In genomic region chr1:138584423-138585013, GRCm38 (mm10) we compare ENCODE assay signal across 19 mouse cellular contexts. TPM values are rescaled to one million over a fixed set of nuclear protein-coding genes. Genes with fewer than 3 reads are reported as not detected.
DNase-seq lines count a peak whose midpoint lies in the region; ATAC-seq and TF ChIP-seq lines count a peak whose summit lies in the region.
"Had no signal": no experiment of that assay in that cellular context is flagged by ENCODE, and none has a peak within 500 bp of the region (broad histone marks: within the 10 kb centered on the region; RNA-seq: fewer than 3 reads in every experiment).

No protein-coding gene starts in this region.

- H3K79me2 ChIP-seq in MEL (ENCODE audit: control insufficient read depth, insufficient read depth, low read length, poor library complexity), result no peaks in the 10 kb centered on the region

- peak; percentile 63 for ATAC-seq in inflammation-experienced regulatory T-cells, adult 6 months
- no peak for ATAC-seq in hindbrain, embryonic 16.5 days
- no peak for ATAC-seq in forebrain, embryonic 12.5 days (ENCODE audit: low FRiP score)
- ATAC-seq: forebrain, embryonic 16.5 days had no signal

- H3K36me3 ChIP-seq in MEL (ENCODE audit: control insufficient read depth in 1 of 2, insufficient read depth in 2 of 2, low read length in 2 of 2), result peaks cover 0 to 6% of the 10 kb centered on the region in 2 experiments; a peak in 1 of 4 replicates
- H3K36me3 ChIP-seq in hindbrain, embryonic 16.5 days (ENCODE audit: control insufficient read depth, insufficient read depth, low read length), result no peaks in the 10 kb centered on the region
- H3K36me3 ChIP-seq in forebrain, embryonic 12.5 days (replicated peaks), result no peaks in the 10 kb centered on the region
- H3K36me3 ChIP-seq: embryonic facial prominence, embryonic 12.5 days; hindbrain, embryonic 10.5 days had no signal

- TF ChIP-seq RAD21 in MEL (IDR thresholded peaks at IDR 0.05; ENCODE audit: low read depth, low read length), result no peak

- no peak overlapping the region for H3K4me2 ChIP-seq in hindbrain, embryonic 16.5 days (ENCODE audit: low read length)
- no peak overlapping the region for H3K4me2 ChIP-seq in forebrain, embryonic 12.5 days
- H3K4me2 ChIP-seq: embryonic facial prominence, embryonic 12.5 days; heart, embryonic 11.5 days; hindbrain, embryonic 14.5 days had no signal

- no peak for TF ChIP-seq EP300 in MEL (IDR thresholded peaks at IDR 0.05; ENCODE audit: low read depth in 1 of 2, low read length in 2 of 2)

- H3K4me3 ChIP-seq in MEL (ENCODE audit: control insufficient read depth in 1 of 2, insufficient read depth in 1 of 2, low read depth in 2 of 2, low read length in 2 of 2), result no peak overlapping the region
- no peak overlapping the region for H3K4me3 ChIP-seq in hindbrain, embryonic 16.5 days (ENCODE audit: low read length)
- H3K4me3 ChIP-seq in forebrain, embryonic 12.5 days (replicated peaks), result no peak overlapping the region
- H3K4me3 ChIP-seq: embryonic facial prominence, embryonic 12.5 days; heart, adult 2 months; hindbrain, embryonic 10.5 days had no signal

- no peak overlapping the region for H3K9ac ChIP-seq in MEL (ENCODE audit: control insufficient read depth, low read depth, low read length, poor library complexity, severe bottlenecking)
- no peak overlapping the region for H3K9ac ChIP-seq in hindbrain, embryonic 16.5 days (ENCODE audit: low read depth, low read length)
- no peak overlapping the region for H3K9ac ChIP-seq in forebrain, embryonic 12.5 days
- H3K9ac ChIP-seq: embryonic facial prominence, embryonic 12.5 days; hindbrain, embryonic 14.5 days had no signal

- no peak overlapping the region for H3K27ac ChIP-seq in MEL (ENCODE audit: control insufficient read depth, low read depth, low read length)
- no peak overlapping the region for H3K27ac ChIP-seq in hindbrain, embryonic 16.5 days (ENCODE audit: low read depth, low read length)
- H3K27ac ChIP-seq in forebrain, embryonic 12.5 days, result no peak overlapping the region
- H3K27ac ChIP-seq: embryonic facial prominence, embryonic 12.5 days; heart, adult 2 months; hindbrain, embryonic 10.5 days; hindbrain, embryonic 14.5 days had no signal

- H3K9me3 ChIP-seq in MEL (replicated peaks; ENCODE audit: insufficient read depth, low read length), result no peaks in the 10 kb centered on the region
- no peaks in the 10 kb centered on the region for H3K9me3 ChIP-seq in hindbrain, embryonic 16.5 days (ENCODE audit: control insufficient read depth, low read length)
- no peaks in the 10 kb centered on the region for H3K9me3 ChIP-seq in forebrain, embryonic 12.5 days
- H3K9me3 ChIP-seq: embryonic facial prominence, embryonic 12.5 days; hindbrain, embryonic 10.5 days had no signal

- peak; percentile 47 for DNase-seq in thymus, postnatal 0 days (ENCODE audit: low spot score)
- no peak for DNase-seq in thymus, postnatal 10 days (ENCODE audit: low spot score in 2 of 2)
- no peak for DNase-seq in MEL (ENCODE audit: low read depth, low spot score)
- DNase-seq in natural killer cell, adult 2 months (ENCODE audit: low spot score in 2 of 2), result peak; percentile 41 to 65
- no peak for DNase-seq in retina, embryonic 14.5 days (ENCODE audit: low spot score)
- DNase-seq: adrenal gland, postnatal 10 days; cerebellum, adult 11-12 months; cerebellum, adult 9-10 months; cerebellum, postnatal 25 days; gastrocnemius, postnatal 10 days; heart, adult 2 months had no signal

- no peak for TF ChIP-seq CTCF in MEL (IDR thresholded peaks at IDR 0.05 in 2 of 3, conservative IDR thresholded peaks at IDR 0.05 in 1 of 3; ENCODE audit: control insufficient read depth in 1 of 3, insufficient read depth in 1 of 3, low read depth in 2 of 3, low read length in 3 of 3, poor library complexity in 1 of 3, severe bottlenecking in 1 of 3)

- H3K27me3 ChIP-seq in MEL (ENCODE audit: control insufficient read depth in 1 of 2, insufficient read depth in 2 of 2, low read length in 2 of 2), result no peaks in the 10 kb centered on the region
- H3K27me3 ChIP-seq in hindbrain, embryonic 16.5 days (replicated peaks; ENCODE audit: control insufficient read depth, insufficient read depth, low read length), result no peaks in the 10 kb centered on the region
- H3K27me3 ChIP-seq in forebrain, embryonic 12.5 days, result no peaks in the 10 kb centered on the region
- H3K27me3 ChIP-seq: embryonic facial prominence, embryonic 12.5 days had no signal

- H3K4me1 ChIP-seq in MEL (ENCODE audit: control insufficient read depth in 1 of 2, insufficient read depth in 2 of 2, low read length in 2 of 2), result peaks cover 2 to 3% of the 10 kb centered on the region in 2 experiments; a peak in 3 of 4 replicates
- no peaks in the 10 kb centered on the region for H3K4me1 ChIP-seq in hindbrain, embryonic 16.5 days (ENCODE audit: control insufficient read depth, insufficient read depth, low read depth, low read length)
- peaks cover 9% of the 10 kb centered on the region for H3K4me1 ChIP-seq in forebrain, embryonic 12.5 days
- H3K4me1 ChIP-seq: embryonic facial prominence, embryonic 12.5 days had no signal

- WGBS in hindbrain, embryonic 16.5 days, result 97% methylated on average over 2 of the region's 2 CpGs
- WGBS in forebrain, embryonic 12.5 days, result 95% methylated on average over 2 of the region's 2 CpGs

- no peak for TF ChIP-seq POLR2A in MEL (IDR thresholded peaks at IDR 0.05; ENCODE audit: control insufficient read depth in 1 of 2, insufficient read depth in 1 of 2, low read depth in 1 of 2, low read length in 2 of 2, poor library complexity in 1 of 2)

TF ChIP-seq in MEL, 35 proteins besides CTCF, POLR2A, EP300 and RAD21:
- TF ChIP-seq MEF2A (IDR thresholded peaks at IDR 0.05; ENCODE audit: extremely low read depth, insufficient replicate concordance, low read depth, low read length, poor library complexity, severe bottlenecking), result no peak
- TF ChIP-seq SMC3 (IDR thresholded peaks at IDR 0.05; ENCODE audit: low read depth, low read length), result no peak
- no peak for TF ChIP-seq TBP (IDR thresholded peaks at IDR 0.05; ENCODE audit: low read depth, low read length)
- peak; percentile 61 for TF ChIP-seq USF1 (IDR thresholded peaks at IDR 0.05; ENCODE audit: low read depth, low read length)

RNA-seq across cellular contexts. Expression of gene Nek7, which starts 35.4 kb away (rescaled TPM):
- 29.0 and 36.9 TPM in 2 replicates for polyA plus RNA-seq in thymus, postnatal 0 days (2015; fragmentation: Nextera tagmentation; extraction: Ambion mirVana)
- total RNA-seq in MEL (2012; rRNA removed), result 4.7 and 6.2 TPM in 2 replicates
- polyA plus RNA-seq in MEL (2012; ENCODE audit: insufficient read depth in 1 of 2, insufficient read length in 2 of 2, low read depth in 1 of 2, low replicate concordance in 2 of 2, missing spikeins in 1 of 2), result 1 to 10 TPM in 1 of 2 experiments, not detected in 1; 9.1 TPM
- 10 to 100 TPM; 64.9 to 79.7 (median 77.6) TPM for polyA plus RNA-seq in inflammation-experienced regulatory T-cells, adult 6 months (2017; shearing (Covaris generic))
- 10.9 and 12.3 TPM in 2 replicates for polyA plus RNA-seq in hindbrain, embryonic 16.5 days (2015; fragmentation: Nextera tagmentation; extraction: Ambion mirVana)
- 25.8 and 27.4 TPM in 2 replicates for polyA plus RNA-seq in forebrain, embryonic 12.5 days (2016; fragmentation: Nextera tagmentation; extraction: Ambion mirVana)

Comparison
In these comparisons a context has a peak if more than half of its experiments do, and no peak if none do; other contexts are left out.
1. DNase-seq: peak in thymus, postnatal 0 days (single experiment) and natural killer cell, adult 2 months (2 of 2); none in thymus, postnatal 10 days (0 of 2), MEL (single experiment) and retina, embryonic 14.5 days (single experiment).